Mouse (Mus musculus) kidney, postnatal 36 days (tissue): Measurements from ENCODE around the gene Ip6k1.
A peak's percentile ranks its signal among the peaks of the same experiment; 100 is the strongest.

Source experiments
- DNase-seq, 2 experiments: peaks; one replicate each; pipeline ENCODE4 v3.0.0; 2021 to 2022; ENCODE audit warnings: mixed read lengths in 2 of 2

Gene Ip6k1

GRCm38 (mm10) chr9:108063361-108063760 is 61.1 kb downstream of the Ip6k1 start:
- DNase-seq = no peak

GRCm38 (mm10) chr9:108065491-108066011 is 63.2 kb downstream of the Ip6k1 start:
- DNase-seq = peak; percentile 68 to 80

GRCm38 (mm10) chr9:108067199-108067598 is 64.9 kb downstream of the Ip6k1 start:
- no peak for DNase-seq

DNA sequence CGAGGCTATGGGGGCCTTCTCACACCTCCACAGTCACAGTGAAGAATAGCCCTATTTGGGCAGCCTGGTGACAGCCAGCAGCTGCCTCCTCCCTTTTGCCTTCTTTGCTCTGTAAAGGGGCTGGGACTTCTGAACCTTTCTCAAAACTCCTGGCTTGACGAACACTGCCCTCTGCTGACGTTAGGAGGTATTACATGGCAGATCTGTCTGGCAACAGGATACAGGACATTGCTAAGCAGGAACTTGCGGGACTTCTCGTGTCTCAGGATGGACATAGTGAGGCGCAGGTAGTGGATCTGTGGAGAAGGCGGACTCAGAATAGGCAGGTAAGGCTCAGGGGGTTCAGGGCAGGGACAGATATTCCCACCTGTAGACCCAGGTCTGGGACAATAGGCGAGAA is 65.6 kb downstream of the Ip6k1 start:
- DNase-seq = peak; percentile 80 to 91

DNA sequence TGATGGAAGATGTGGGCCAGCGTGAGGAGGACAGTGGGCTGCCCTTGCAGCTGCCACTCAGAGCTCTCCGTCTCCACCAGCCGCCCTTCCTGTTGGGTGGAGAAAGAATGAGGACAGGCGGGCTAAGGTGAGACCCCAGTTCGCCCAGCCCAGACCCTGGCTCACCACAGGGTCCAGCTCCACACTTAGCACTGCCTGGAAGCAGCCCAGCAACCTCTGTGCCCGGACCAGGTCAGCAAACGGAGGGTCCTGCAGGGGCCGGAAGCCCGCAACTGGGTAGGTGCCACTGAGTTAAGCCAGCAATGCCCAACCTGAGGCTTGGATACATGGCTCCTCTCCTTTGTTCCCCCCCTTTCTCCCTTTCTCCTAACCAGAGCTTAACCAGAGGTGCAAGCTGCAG is 66.7 kb downstream of the Ip6k1 start:
- DNase-seq = no peak

DNA sequence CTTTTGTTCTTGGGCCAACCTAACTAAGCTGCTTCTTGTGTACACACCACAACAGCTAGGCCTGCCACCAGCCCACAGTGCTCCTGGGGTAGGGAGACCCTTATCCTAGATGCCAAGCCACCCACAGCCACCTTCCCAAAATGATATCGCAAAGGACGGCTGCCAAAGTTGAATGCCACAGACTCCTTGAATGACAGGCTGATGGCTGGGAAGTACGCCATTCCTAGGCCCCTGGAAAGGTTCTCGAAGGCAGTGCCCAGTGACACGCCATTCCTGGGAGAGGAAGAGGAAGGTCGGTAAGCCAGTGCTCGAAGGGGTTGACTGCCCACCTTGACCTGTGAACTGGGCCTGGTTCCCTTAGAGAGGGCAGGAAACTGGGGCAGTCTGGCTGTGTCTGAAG is 67.2 kb downstream of the Ip6k1 start:
- no peak for DNase-seq

DNA sequence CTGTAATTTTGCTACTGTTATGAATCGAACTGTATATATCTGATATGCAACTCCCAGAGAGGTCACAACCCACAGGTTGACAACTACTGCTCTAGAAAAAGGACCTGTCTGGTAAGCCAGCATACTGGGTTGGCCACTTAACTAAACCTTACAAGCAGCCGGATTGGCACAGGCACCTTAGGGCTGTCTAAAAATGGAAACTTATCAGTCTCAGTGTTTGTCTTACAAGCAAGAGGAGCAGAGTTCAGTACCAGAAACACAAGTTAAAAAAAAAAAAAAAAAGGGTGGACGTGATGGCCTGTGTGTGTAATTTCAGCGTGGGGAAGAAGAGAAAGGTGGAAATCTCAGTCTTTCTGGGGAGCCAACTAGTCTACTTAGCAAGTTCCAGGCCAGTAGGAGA is 69.5 kb downstream of the Ip6k1 start:
- no peak for DNase-seq

GRCm38 (mm10) chr9:108072481-108072924 is 70.2 kb downstream of the Ip6k1 start:
- no peak for DNase-seq

DNA sequence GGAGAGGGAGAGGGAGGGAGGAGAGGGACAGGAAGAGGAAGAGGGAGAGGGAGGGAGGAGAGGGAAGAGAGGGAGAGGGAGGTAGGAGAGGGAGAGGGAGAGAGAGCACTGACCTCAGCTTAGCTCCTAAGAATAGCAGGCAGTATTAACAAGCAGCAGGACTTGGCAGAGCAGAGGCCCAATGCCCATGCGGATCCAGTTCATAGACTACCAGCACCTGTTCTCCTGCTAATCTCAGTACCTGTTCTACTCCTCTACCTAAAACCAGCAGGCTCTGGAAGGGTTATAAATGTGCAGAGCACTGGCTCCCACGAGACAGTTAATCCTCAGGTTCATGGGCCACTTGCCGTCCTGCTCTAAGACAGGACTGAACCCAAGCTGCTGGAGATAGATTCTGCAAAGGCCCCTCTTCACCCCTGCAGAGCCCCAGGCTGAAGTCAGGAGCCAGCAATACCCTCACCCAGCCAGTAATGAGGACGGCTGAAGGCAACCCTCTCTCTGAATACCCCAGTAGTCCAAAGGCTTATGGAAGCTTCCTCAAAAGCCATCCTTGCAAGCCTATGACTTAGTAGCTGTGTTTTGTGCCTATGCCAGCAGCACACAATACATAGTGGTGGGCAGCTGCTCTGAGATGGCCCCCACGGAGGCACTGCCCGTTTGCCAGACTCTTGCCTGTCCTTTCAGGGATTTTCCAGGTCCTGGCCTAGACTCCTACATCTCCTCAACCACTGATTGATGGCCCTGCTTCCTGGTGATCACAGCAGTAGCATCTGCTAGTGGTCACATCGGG is 71.0 kb downstream of the Ip6k1 start:
- DNase-seq = no peak

DNA sequence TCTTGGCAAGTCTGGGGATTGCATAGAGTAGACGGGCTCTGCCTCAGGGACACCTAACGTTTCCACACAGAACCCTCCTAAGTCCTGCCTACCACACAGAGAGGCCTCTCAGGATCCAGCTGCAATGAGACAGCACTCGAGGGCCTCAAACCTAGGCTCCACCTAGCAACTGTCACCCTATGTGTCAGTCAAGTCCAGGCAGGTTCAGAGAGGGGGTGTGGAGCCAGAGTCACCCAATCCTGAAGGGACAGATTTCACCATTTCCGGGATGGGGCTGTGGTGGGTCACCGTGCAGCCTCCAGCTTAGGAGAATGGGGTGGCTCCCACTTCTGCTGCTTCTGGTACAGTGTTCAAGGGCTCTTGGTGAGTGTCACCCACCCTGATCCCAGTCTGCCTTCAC is 77.9 kb downstream of the Ip6k1 start, which contains the start of gene Mst1:
Mst1 (plus strand) TSS at position 269 of the 400 bp plus-strand sequence.
- no peak for DNase-seq

DNA sequence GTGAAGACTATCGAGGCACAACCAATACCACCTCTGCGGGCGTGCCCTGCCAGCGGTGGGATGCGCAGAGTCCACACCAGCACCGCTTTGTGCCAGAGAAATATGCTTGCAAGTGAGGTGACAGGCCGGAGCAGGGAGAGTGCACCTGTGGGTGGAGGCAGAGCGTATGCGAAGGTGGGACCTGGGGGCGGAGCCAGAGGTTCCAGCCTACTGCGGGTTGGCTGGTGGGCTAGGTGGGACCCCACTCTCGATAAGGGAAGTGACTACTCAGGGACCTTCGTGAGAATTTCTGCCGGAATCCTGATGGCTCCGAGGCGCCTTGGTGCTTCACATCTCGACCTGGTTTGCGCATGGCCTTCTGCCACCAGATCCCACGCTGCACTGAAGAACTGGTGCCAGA is 80.2 kb downstream of the Ip6k1 start:
- peak in 1 of 2 experiments; percentile 57 for DNase-seq

DNA sequence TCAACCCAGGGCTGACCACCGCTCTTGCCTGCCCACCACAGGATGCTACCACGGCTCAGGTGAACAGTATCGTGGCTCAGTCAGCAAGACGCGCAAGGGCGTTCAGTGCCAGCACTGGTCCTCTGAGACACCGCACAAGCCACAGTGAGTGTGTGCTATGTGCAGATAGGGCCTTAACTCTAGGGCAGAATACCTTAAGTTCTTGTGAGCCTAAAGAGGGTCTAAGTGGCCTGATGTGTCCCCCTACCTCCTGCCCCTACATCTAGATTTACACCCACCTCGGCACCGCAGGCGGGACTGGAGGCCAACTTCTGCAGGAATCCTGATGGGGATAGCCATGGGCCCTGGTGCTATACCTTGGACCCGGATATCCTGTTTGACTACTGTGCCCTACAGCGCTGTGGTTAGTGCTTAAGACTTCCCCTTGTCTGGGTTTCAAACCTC is 80.7 kb downstream of the Ip6k1 start, which contains the start of gene Rnf123:
Rnf123 (minus strand) TSS at position 359 of the 444 bp plus-strand sequence.
- no peak for DNase-seq

GRCm38 (mm10) chr9:108083561-108083960 is 81.3 kb downstream of the Ip6k1 start:
- no peak for DNase-seq

DNA sequence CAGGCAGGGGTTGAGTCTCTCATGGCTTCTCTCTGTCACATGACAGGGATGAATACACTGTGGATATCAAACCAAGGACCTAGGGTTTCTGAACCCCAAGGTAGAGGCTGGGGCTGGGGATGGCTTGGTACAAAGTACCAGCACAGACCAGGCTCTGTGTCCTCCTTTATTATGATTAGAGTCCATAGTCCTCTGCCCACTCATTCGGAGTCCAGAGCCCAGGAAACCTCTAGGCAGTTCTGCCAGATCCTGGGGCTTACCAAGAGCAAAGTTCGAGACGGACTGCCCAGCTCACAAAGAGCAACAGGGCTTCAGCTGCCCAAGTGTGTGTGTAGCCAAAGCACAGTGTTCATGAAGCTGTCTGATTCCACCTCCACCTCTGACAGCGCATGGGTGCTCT is 83.0 kb downstream of the Ip6k1 start:
- DNase-seq = peak; percentile 62 to 69

- DNase-seq = peak; percentile 72 to 83
These were observed 88.4 kb downstream of the Ip6k1 start for GRCm38 (mm10) chr9:108090611-108091120.

DNA sequence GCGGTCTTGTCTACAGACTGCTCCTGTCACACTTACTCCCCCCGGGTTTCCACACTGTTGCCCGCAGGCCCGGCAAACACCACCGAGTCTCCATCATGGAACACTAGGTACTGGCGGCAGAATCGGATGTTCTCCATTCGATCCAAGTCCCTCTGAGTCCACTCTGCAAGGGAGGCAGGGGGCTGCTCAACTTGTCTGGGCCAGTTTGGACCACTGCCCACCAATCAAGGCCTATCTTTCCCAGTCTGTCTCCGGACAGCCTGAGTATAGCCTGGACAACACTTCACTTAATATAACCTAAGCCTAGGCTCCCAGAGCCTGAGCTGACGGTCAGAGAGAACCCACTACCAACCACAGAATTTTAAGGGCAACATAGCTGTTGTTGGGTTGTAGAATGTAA is 91.3 kb downstream of the Ip6k1 start:
- DNase-seq = peak in 1 of 2 experiments; percentile 52

DNA sequence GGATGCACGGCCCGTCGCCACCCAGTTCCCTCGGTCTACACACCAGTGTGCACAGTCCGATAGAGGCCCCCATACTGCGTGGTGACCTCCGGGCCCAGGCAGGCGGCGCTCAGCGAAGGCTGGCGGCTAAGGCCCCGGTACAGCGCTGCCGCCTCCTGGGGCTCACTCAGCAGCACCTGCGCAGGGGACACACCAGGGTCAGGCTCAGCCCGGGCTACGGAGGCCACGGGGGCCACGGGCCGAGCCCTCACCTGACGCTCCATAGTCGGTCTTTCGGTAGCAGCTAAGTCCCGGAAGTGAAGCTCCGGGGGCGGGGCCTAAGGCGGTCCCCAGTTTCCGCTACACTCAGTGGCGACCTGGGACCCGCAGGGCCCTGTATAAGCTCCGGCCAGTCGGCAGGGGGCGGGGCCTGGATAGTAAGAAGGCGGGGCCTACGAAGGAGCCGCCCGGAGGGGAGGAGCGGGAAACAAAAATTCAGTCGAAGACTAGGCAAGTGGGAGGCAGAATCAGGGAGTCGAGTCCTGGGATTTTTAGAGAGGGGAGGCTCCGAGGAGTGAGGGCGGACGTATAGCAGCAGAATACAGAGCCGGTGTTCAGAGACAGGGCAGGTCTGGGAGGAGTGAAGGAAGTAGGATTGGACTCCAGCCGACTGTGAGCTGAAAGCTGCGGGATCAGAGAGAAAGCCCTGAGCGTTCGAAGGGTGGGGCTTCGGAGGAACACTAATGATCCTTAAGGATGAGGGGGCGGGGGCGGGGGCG is 92.1 kb downstream of the Ip6k1 start, which contains the start of gene Apeh:
Apeh (minus strand) TSS at position 423 of the 758 bp plus-strand sequence.
- DNase-seq = peak; percentile 98 to 99

- DNase-seq = peak in 1 of 2 experiments; percentile 58
These were observed 92.7 kb downstream of the Ip6k1 start for GRCm38 (mm10) chr9:108094998-108095411.

- DNase-seq = peak; percentile 81 to 84
These were observed 93.2 kb downstream of the Ip6k1 start for GRCm38 (mm10) chr9:108095518-108095917.

DNA sequence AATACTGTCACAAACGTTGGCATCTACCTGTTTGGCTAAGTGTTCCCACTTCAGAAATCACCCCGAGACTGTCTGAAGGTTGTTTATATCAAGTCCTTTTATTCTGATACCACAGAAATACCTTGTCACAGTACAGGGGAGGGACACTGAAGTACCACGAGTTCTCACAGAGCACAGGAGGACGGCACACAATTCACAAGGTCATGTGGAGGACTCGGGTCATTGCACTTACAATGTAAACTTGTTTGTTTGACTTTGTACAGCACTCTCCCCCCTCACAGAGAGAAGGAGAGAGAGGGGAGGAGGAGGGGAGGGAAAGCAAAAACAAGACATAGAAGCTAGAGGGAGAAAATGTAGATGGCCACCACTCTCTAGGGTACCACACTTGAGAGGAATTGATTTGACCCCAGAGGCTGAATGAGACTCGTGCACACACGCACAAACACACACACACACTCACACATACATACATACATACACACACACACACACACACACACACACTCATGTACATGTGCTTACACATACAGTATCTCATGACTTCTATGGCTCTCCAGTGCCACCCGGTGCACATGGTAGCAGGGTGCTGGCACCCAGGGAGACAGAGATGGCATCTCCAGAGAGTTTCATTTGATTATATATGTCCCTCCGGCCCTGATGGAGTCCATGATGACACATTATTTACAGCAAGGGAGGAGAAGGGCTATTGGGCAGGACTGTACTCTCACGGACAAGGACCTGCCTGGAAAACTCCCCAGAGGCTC is 93.8 kb downstream of the Ip6k1 start:
- no peak for DNase-seq
